Comparison of ENCODE assay signal across 16 mouse cellular contexts in the genomic region with DNA sequence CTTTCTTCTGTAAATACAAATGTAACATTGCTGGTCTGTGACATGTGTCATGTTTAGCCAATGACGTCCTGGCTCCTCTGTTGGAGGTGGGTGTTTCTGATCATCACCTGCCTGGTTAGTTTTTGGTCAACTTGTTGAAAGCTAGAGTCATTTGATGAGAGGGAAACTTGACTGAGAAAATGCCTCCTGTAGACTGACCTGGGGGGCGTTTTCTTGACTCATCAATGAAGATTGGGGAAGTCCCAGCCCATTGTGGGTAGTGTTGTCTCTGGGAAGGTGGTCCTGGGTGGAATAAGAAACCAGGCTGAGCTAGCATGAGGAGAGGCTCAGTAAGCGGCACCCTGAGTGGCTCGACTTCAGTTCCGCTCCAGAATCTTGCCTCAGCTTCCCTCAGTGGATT.
"Had no signal": no experiment of that assay in that cellular context is flagged by ENCODE, and none has a peak within 500 bp of the region (broad histone marks: within the 10 kb centered on the region; RNA-seq: fewer than 3 reads in every experiment).

No protein-coding gene starts in this region.

- H3K9ac ChIP-seq: neural tube, embryonic 12.5 days; neural tube, embryonic 13.5 days; neural tube, embryonic 15.5 days; stomach, embryonic 15.5 days had no signal

- H3K36me3 ChIP-seq: neural tube, embryonic 15.5 days; stomach, embryonic 15.5 days had no signal

- H3K27me3 ChIP-seq: neural tube, embryonic 12.5 days; neural tube, embryonic 13.5 days; neural tube, embryonic 15.5 days; stomach, embryonic 15.5 days had no signal

- H3K4me2 ChIP-seq: neural tube, embryonic 12.5 days; neural tube, embryonic 13.5 days; neural tube, embryonic 15.5 days; stomach, embryonic 15.5 days had no signal

- H3K9me3 ChIP-seq: neural tube, embryonic 12.5 days; neural tube, embryonic 13.5 days; neural tube, embryonic 15.5 days; stomach, embryonic 15.5 days had no signal

- H3K4me3 ChIP-seq: neural tube, embryonic 12.5 days; neural tube, embryonic 13.5 days; neural tube, embryonic 15.5 days; stomach, embryonic 15.5 days had no signal

- H3K4me1 ChIP-seq: neural tube, embryonic 12.5 days; neural tube, embryonic 13.5 days; neural tube, embryonic 15.5 days; stomach, embryonic 15.5 days had no signal

- H3K27ac ChIP-seq: neural tube, embryonic 12.5 days; neural tube, embryonic 13.5 days; neural tube, embryonic 15.5 days; stomach, embryonic 15.5 days; stomach, postnatal 0 days had no signal

- DNase-seq: retina, postnatal 1 day; right cerebral cortex, adult 18-20 months; right cerebral cortex, postnatal 14 days; right cerebral cortex, postnatal 25 days; spleen, adult 18-20 months; thymus, adult 18-20 months; thymus, adult 2 months; thymus, postnatal 14 days; thymus, postnatal 25 days; thymus, postnatal 36 days; thymus, postnatal 4 days had no signal
